In genomic region chr2:114822657-114823056, GRCm38 (mm10) we compare ENCODE assay signal across 27 mouse cellular contexts.
"Had no signal": no experiment of that assay in that cellular context is flagged by ENCODE, and none has a peak within 500 bp of the region (broad histone marks: within the 10 kb centered on the region; RNA-seq: fewer than 3 reads in every experiment).

No protein-coding gene starts in this region.

- ATAC-seq: hindbrain, embryonic 16.5 days; inflammation-experienced regulatory T-cells, adult 6 months; intestine, embryonic 15.5 days; intestine, postnatal 0 days; liver, embryonic 12.5 days had no signal

- H3K4me2 ChIP-seq: heart, embryonic 12.5 days; hindbrain, embryonic 12.5 days; hindbrain, embryonic 14.5 days; intestine, embryonic 15.5 days; limb, embryonic 13.5 days; limb, embryonic 15.5 days; liver, embryonic 12.5 days had no signal

- H3K27me3 ChIP-seq: heart, embryonic 12.5 days; hindbrain, embryonic 12.5 days; intestine, embryonic 15.5 days; limb, embryonic 15.5 days; liver, embryonic 12.5 days had no signal

- H3K4me1 ChIP-seq: heart, embryonic 10.5 days; heart, embryonic 12.5 days; hindbrain, embryonic 10.5 days; hindbrain, embryonic 12.5 days; intestine, embryonic 15.5 days; limb, embryonic 13.5 days; limb, embryonic 15.5 days; liver, embryonic 12.5 days had no signal

- H3K9ac ChIP-seq: heart, embryonic 12.5 days; hindbrain, embryonic 12.5 days; hindbrain, embryonic 14.5 days; intestine, embryonic 15.5 days; limb, embryonic 13.5 days; limb, embryonic 15.5 days; liver, embryonic 12.5 days; liver, embryonic 14.5 days had no signal

- H3K36me3 ChIP-seq: heart, embryonic 10.5 days; heart, embryonic 12.5 days; hindbrain, embryonic 10.5 days; hindbrain, embryonic 12.5 days; intestine, embryonic 15.5 days; limb, embryonic 13.5 days; limb, embryonic 15.5 days; liver, embryonic 12.5 days had no signal

- H3K9me3 ChIP-seq: heart, embryonic 10.5 days; heart, embryonic 12.5 days; hindbrain, embryonic 10.5 days; hindbrain, embryonic 12.5 days; intestine, embryonic 15.5 days; limb, embryonic 13.5 days; limb, embryonic 15.5 days; liver, embryonic 12.5 days had no signal

- H3K4me3 ChIP-seq: gastrocnemius, adult 2 months; heart, embryonic 10.5 days; heart, embryonic 12.5 days; hindbrain, embryonic 10.5 days; hindbrain, embryonic 12.5 days; intestine, embryonic 15.5 days; layer of hippocampus, adult 2 months; limb, embryonic 13.5 days; limb, embryonic 15.5 days; liver, embryonic 12.5 days had no signal

- DNase-seq: gastrocnemius, adult 2 months; gastrocnemius, postnatal 10 days; gastrocnemius, postnatal 25 days; heart, adult 18-20 months; heart, postnatal 10 days; heart, postnatal 4 days; kidney, adult 18-20 months; kidney, adult 8-10 months; kidney, postnatal 10 days; kidney, postnatal 25 days; kidney, postnatal 4 days; layer of hippocampus, postnatal 36 days; left cerebral cortex, postnatal 4 days had no signal

- H3K27ac ChIP-seq: gastrocnemius, adult 2 months; heart, embryonic 10.5 days; hindbrain, embryonic 10.5 days; hindbrain, embryonic 12.5 days; hindbrain, embryonic 14.5 days; intestine, embryonic 15.5 days; layer of hippocampus, adult 2 months; limb, embryonic 13.5 days; limb, embryonic 15.5 days; liver, embryonic 12.5 days; liver, embryonic 14.5 days had no signal
